Mouse (Mus musculus): ENCODE data around the gene Gm17067.
"Not testable (repeated sequence)": the region's sequence is repeated elsewhere in the genome, so short reads cannot be mapped to it uniquely, and the experiment has no call there.

Gene Gm17067

DNA sequence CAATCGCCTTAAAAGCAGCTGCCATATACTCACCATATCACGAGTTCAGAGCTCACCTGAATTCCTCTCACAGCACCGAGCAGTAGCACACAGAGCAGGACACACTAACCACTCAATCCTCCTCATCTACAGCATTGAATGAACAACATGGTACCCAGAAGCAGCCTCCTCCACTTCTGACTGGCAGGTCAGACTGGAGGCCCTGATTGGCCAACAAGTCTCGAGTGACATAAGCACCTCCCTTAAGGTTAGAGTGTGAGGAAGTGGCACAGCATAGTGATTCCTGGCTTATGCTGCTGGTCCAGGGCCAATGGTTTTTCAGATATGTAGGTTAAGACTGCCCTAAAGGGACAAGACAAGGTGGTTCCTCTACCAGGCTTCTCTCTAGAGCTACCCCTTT, at the start of gene Gm17067:
TSS of gene Gm17067 (minus strand) at position 101 of the 400 bp plus-strand sequence.
- DNase-seq, result not testable (repeated sequence)

DNA sequence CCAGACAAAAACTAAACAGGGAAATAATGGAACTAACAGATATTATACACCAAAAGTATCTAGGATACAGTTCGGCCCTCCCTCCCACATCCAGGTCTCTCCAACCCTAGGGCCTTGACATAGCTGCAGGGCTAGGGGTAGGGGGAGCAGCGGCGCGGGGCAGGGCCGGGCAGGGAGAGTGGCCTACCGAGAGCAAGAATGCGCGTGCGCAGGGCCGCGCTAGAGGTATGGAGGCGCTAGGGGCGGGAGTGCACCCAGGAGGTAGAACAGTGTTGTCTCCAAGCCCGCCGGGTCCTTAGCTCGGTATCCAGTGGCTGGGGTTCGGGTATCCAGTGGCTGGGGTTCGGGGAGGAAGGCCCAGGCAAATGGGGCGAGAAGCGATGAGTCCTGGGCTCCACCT, 23.0 kb upstream of the Gm17067 start:
- DNase-seq, result no peak

DNA sequence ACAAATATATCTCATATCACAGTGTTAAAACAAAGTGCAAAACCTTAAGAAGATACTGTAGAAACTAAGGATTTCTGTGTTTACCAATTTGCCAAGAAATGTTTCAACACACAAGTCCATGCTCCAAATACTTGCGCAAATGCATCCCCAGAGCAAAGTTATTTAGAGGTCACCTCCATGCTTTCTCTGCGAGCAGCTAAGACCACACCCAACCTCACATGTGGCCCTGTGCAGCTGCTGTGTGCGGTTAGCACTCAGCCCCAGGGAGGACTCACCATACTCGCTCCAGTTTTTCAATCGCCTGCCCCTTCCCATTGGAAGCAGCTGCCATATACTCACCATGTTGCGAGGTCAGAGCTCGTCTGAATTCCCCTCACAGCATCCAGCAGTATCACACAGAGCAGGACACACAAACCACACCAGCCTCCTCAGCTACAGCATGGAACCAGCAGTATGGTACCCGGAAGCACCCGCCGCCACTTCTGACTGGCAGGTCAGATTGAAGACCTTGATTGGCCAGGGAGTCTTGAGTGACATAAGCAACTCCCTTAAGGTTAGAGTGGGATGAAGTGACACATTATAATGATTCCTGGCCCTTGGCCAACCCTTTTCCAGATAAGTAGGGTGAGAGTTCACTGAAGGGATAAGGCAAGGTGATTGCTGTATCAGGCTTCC, 11.9 kb upstream of the Gm17067 start:
- DNase-seq, result no peak

DNA sequence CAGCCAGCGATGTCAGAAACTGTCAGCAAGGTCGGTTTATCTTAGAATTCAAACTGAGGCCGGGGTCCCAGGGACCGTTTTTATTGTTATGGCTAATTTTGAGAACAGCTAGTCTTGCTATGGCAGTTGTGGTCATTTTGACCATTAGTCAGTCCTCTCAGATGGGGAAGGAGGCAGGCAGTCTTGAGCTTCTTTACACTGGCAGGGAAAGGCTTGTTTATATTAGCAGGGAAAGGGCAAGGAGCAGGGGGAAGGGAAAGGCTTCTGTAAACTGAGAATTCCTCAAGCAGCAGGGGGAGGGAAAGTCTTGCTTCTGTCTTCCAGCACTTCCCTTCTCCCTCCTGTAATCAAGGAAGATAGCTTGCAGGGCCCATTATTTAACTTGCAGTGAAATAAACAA, 33.6 kb downstream of the Gm17067 start:
- not testable (repeated sequence) for DNase-seq

DNA sequence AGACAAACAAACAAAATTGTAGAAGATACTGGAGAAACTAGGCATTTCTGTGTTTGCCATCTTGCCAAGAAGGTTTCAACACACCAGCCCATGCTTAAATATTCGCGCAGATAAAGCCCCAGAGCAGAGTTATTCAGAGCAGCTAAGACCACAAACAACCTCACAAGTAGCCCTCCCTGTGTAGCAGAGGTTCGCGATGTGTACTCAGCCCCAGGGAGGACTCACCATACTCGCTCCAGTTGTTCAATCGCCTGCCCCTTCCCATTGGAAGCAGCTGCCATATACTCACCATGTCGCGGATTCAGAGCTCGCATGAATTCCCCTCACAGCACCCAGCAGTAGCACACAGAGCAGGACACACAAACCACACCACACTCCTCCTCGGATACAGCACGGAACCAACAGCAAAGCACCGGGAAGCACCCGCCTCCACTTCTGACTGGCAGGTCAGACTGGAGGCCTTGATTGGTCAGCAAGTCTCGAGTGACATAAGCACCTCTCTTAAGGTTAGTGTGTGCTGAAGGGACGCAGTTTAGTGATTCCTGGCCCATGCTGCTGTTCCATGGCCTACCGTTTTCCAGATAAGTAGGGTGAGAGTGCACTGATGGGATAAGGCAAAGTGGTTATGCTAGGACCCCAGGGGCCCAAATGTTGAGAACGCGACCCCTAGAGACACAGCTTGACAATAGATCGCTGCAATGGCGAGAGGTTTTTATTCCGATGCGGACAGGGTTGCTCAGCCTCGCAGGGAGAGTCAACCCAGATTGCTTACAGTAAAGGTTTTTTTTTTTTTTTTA, 34.3 kb downstream of the Gm17067 start, which contains the start of gene Zfp975:
TSS of gene Zfp975 (minus strand) at position 381 of the 797 bp plus-strand sequence.
- DNase-seq, result peak; percentile 60 to 70

DNA sequence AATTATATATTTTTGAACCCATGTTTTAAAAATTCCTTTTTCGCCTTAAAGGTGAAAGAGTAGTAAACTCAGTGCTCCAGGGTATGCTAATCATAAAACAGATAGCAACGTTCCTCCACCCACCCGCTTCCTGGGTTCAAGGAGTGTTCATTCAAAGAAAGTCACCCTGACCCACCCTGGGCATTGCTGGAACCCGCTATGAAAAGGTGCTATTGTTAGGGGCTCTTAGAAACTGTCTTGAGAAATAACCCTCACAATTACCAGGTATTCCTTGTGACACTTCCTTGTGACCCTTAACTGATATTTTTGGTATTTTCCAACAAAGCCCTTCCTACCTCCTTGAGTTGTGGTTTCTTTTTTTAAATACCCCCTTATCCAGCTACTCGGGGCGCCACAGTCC, 46.7 kb downstream of the Gm17067 start:
- not testable (repeated sequence) for DNase-seq

DNA sequence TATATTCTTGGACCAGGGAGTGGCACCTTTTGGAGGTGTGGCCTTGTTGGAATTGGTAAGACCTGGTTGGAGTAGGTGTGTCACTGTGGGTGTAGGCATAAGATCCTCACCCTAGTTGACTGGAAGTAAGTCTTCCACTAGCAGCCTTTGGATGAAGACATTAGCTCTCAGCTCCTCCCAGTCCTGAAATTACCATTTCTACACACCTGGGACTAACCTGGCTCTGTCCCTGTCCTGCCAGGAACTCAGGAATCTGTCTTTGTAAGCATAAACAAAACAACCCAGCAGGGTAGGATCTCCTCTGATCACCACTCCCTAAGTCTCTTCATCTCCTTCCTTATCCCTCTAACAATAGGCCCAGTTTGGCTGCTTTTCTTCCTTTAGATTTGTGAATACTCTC, 47.2 kb downstream of the Gm17067 start:
- DNase-seq, result not testable (repeated sequence)

DNA sequence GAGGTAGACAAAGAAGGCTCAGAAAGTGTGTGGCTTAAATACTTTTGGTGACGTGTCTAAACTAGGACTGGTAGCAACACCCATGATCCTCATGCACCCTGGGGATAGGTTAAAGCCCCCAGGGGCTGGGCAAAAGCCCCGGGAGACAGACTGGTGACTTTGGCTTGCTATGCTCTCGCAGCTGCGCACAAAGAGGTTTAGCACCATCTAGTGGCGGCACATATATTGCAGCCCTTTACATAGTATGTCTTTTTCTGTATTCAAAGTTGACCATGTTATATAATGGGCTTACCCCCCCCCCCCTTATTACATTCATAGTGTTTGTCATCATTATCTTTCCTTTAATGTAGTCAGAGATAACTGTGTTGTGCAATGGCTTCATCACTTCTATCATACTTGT, 66.7 kb downstream of the Gm17067 start:
- peak; percentile 7 to 8 for DNase-seq
